Mouse (Mus musculus): Measurements from ENCODE around the gene Ocm. TPM values are rescaled to one million over a fixed set of nuclear protein-coding genes. Genes with fewer than 3 reads are reported as not detected.
"Not testable (repeated sequence)": the region's sequence is repeated elsewhere in the genome, so short reads cannot be mapped to it uniquely, and the experiment has no call there.

Gene Ocm
- not detected for total RNA-seq (2021)

DNA sequence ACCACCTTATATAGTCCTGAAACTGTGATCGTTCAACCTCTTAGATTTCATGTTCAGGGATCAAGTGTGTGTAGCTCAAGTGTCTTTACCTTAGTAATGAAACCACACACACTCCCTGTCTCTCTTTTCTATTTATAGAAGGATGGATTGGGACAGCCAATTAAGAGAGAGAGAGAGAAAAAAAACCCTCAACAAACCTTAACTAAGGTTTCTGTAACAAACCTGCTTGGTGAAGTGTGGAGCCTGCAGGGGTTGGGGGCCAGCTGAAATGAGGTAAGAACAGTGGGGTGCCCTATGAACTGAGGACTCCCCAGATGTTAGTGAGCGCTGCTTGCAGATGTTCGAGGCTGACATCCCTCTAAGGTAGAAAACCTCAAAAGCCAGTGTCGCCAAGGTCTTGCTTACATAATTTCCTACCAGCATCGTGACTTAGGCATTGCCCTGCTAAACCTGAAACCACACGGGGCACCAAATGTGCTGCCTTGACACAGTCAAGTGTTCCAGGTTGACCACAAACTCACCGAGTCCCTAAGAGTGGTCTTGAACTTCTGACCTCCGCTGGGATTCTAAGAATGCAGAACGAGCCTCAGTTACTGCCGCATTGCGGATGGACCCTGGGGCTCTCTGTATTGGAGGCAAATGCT is at the start of gene Ocm:
TSS of gene Ocm (minus strand) at position 51 of the 644 bp plus-strand sequence.
- DNase-seq (ENCODE audit: extremely low spot score in 1 of 2, low spot score in 1 of 2), result no peak

DNA sequence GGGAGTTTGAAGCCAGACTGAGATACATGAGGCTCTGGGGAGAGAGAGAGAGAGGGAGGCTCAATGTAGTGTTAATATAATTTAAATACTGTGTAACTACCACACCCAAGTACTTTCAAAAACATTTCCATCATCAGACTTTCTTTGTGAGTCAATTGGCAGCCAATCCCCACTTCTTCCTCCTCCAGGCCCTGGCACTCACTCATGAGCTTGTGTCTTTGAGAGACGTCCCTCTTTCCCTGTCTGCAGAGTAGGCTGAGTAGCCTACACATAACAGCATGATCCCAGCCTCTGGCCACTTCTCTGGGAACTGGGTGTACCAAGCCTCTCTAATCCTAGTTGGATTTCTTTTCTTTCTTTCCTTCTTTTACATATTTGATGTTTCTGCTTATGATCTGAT is 44.8 kb upstream of the Ocm start:
- DNase-seq (ENCODE audit: extremely low spot score in 1 of 2, low spot score in 1 of 2), result no peak

DNA sequence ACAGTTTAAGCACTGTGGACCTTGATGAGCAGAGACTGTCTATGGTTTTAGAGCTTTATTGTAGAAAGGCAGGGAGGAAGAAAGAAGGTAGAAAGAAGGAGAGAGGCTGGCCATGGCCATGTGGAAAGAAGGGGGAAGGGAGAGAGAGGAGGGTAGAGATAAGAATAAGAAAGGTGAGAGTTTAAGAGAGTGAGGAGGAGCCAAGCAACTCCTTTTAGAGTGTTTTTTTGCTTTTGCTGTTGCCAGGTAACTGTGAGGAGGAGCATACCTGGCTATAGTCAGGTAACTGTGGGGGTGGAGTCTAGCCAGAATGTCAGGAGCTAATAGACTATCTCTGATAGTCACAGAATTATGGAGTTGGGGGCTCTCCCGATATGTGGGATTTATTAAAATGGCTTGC is 43.6 kb upstream of the Ocm start:
- DNase-seq (ENCODE audit: extremely low spot score in 1 of 2, low spot score in 1 of 2), result no peak

DNA sequence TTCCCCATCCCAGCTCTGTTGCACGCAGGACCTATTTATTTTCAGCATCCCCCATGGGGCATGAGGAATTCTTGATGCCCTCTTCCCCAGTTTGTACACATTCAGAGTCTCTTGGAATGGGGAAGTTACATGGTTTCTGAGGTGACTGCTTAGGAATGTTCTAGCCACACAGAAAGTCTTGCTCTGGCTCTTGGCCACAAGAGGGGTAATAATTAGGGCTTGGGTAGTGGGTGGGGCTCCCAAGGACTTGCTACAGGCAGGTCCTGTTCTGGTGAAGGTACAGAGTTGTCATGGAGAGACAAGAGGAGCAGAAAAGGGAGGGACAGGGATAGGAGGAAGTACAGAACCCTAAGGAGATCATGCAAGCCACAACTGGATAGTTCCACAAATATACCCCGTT is 39.6 kb upstream of the Ocm start:
- no peak for DNase-seq (ENCODE audit: extremely low spot score in 1 of 2, low spot score in 1 of 2)

DNA sequence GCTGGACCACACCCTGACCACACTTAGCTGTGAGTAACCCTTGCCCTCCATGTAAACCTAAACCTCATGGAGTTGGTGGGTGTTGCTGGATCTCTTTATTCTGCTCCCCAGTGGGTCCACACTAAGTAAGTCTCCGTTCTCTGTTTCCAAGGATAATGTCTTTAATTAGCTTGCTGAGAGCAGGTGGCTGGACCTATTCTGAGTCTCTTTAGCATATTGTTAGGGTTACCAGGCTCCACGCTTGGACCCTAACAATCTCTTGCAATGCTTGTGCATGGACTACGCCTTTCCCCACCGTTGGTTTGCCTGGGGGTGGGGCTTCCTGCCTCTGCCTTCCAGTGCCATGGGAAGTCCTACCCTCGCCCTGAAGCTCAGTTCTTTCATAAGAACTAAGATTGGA is 37.6 kb upstream of the Ocm start:
- no peak for DNase-seq (ENCODE audit: extremely low spot score in 1 of 2, low spot score in 1 of 2)

DNA sequence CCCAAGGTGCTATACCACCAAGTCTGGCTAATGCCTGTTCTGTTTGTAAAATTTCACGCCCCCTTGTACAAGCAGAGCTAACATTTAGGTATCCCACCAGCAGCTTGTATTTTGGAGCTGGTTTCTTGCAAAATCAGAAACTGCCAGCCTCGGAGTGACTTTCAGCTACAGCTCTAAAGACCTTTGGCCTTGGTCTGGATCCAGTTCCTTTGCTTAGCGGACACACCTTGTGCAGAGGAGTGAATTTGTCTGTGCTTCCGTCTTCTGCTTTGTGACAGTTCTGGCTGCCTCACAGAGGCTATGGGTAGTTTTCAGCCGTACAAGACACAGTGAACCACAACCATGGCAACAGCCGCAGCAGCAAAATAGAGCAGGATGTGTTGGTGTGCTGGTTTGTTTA is 27.9 kb upstream of the Ocm start:
- no peak for DNase-seq (ENCODE audit: extremely low spot score in 1 of 2, low spot score in 1 of 2)

DNA sequence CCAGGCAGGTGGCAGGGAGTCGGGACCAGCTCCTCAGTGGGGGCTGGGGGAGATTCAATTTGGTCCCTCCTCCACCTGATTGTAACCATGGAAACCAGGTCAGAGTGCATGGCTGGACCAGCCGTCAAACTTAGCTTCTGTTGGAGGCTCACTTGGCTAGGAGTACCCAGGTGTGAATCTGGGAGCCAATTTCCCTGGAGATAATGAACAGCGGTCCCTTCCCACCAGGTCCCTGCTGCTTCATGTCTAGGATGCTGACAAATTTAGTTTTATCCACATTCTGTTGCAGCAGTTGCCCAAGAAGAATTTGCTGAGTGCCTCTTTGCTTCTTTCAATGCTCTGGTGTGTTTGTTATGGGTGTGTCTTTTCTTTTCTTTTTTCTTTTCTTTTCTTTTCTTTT is 27.0 kb upstream of the Ocm start:
- no peak for DNase-seq (ENCODE audit: extremely low spot score in 1 of 2, low spot score in 1 of 2)

DNA sequence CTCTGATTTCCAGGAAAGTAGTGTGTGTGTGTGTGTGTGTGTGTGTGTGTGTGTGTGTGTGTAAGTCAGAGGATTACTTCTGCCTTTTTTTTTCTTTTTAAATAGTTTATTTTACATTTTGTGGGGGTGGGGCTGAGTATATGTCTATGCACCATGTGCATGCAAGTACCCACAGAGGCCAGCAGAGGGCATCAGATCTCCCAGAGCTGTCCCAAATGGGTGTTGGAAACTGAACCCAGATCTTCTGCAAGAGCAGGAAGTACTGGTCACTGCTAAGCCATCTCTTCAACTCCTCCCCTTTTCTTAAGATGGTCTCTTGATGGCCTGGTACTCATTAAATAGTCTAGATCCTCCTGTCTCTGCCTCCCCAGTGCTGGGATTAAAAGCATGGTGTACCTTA is 24.8 kb upstream of the Ocm start:
- DNase-seq (ENCODE audit: extremely low spot score in 1 of 2, low spot score in 1 of 2), result no peak

DNA sequence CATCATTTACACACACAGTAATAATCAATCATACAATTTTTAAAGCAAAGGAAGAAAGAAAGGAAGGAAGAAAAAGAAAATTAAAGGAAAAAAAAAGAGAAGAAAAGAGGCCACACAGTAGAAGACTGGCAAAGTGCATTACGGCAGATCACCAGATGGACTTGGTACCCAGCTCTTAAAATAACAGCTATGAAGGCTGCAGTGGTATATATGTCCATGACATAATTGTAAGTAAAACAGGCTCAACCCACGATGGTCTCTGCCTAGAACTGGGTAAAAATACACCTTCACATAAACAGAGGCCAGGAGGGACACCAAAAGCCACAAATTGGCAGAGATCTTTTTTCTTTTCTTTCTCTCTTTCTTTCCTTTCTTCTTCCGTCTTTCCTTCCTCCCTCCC is 23.4 kb upstream of the Ocm start:
- DNase-seq (ENCODE audit: extremely low spot score in 1 of 2, low spot score in 1 of 2), result no peak

DNA sequence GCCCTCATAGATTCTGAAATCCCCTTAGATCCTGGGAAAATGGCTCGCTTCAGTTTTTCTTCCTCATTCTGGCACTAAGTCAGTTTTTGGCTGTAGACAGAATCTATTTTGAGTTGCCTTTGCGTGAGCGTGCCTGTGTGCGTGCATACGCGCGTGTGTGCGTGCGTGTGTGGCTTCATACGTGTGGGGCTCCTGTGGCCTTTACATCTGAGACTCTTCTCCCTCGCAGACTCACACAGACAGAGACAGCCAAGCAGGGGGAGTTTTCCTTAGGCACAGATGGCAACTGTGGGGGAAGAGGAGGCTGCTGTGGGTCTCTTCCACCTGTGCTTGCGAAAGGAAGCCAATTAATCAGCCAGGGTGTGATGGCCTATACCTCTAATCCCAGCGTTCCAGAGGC is 20.9 kb upstream of the Ocm start:
- DNase-seq (ENCODE audit: extremely low spot score in 1 of 2, low spot score in 1 of 2), result peak in 1 of 2 experiments; percentile 27

DNA sequence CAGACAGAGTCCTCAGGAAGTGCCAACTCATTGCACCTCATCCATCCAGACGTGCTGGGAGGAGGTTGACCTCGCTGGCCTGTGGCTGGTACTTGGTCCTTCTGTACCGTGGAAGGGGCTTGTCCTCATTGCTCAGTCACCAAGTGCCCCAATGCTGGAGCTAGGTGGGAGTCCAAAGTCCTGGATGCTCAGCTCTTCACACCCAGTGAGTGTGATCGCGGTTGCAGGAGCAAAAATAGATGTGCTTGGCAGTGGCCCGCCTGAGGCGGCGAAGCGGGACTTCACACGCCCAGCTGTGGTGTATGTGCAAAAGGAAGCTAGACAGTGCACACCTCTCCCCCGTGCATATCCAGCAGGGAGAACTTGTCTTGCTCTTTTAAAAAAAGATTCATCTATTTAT is 16.7 kb upstream of the Ocm start:
- no peak for DNase-seq (ENCODE audit: extremely low spot score in 1 of 2, low spot score in 1 of 2)

DNA sequence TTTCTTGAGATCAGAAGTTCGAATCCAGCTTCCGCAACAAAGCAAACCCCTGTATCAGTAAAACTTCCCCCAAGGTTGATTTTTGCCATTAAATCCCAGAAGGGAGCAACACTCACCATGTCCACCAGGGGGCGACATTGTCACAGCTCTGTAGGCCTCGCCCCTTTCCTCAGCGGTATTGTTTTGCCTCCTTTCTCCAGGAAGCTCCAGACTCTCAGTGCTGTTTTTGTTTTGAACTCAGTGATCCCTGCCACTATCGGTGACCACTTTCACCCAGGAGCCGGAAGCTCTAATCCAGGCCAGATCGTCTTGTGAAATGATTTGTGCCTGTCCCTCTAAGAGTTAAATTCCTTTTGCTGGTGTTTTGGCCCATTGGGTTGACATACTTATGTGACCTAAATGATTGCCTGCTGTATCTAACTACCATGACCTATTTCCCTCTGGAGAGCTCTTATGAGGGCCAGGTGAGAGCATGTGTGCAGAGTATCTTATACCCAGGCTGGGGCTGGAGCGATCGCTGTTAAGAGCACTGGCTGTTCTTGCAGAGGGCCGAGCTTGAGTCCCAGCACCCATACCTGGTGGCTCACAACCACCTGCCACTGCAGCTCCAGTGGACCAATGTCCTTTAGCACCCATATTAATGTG is 14.4 kb upstream of the Ocm start:
- DNase-seq (ENCODE audit: extremely low spot score in 1 of 2, low spot score in 1 of 2), result peak; percentile 71 to 86

DNA sequence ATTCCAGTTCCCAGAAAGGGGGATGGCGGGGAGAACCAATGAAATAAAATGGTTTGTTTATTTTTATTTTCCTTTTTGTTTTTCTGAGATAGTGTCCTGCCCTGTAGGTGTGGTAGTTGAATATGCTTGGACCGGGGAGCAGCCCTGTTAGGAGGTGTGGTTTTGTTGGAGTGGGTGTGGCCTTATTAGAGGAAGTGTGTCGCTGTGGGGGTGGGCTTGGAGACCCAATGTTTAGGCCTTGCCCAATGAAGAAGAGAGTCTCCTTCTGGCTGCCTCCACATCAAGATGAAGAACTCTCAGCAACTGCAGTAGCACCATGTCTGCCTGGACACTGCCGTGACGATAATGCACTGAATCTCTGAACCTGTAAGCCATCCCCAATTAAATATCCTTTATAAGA is 13.4 kb upstream of the Ocm start:
- DNase-seq (ENCODE audit: extremely low spot score in 1 of 2, low spot score in 1 of 2), result no peak

DNA sequence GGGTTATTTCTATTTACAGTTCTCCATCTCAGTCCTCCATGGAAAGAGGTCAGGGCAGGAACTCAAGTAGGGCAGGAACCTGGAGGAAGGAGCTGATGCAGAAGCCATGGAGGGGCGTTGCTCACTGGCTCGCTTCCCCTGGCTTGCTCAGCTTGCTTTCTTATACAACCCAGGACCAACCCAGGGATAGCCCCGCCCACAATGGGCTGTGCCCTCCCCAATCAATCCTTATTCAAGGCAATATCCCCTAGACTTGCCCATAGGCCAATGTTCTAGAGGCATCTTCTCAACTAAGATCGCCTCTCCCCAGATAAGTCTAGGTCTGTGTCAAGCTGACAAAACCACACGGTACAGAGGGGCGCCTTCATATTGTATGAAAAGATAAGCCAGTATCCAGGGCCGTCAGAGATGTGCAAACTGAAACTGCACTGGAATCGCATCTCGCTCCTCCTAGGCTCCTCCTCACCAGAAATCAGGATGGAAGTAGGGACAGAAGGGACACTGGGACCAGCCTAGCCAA is 12.7 kb upstream of the Ocm start:
- DNase-seq (ENCODE audit: extremely low spot score in 1 of 2, low spot score in 1 of 2), result no peak

DNA sequence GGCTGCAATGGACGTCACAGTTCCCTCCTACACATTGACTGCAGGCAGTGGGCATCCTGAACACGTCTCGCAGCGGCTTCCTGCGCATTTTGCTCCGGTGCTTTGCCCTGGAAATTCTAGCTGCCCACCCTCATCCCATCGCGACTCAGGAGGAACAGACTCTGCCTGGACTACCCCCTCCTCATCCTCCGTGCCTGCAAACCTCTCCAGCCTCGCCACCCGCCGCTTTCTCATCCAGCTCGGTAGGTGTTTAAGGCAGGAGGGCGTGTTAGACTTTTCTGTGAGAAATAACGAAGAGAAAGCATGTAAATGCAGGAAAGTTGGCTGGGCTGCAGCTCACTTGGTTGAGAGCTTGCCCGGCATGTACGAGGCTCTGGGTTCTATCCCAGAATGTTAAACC is 10.5 kb upstream of the Ocm start:
- DNase-seq (ENCODE audit: extremely low spot score in 1 of 2, low spot score in 1 of 2), result no peak

DNA sequence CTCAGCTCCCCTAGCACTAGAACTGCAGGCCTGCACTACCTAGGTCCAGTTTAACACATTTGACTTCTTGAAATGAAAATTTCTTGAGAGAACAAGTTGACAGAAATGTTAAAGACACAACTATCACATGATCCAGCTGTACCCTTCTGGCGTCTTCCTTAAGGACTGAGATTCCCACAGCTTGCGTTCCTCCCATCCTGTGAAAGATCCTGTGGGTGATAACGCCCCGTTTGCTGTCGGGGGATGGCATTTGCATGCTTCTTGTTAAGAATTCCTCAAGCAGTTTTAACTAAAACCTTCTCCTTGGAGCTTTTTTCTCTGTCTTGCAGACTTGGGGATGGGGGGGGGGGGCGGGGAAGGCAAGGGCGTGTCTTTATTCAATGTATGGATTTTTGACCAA is 8.1 kb upstream of the Ocm start:
- no peak for DNase-seq (ENCODE audit: extremely low spot score in 1 of 2, low spot score in 1 of 2)

DNA sequence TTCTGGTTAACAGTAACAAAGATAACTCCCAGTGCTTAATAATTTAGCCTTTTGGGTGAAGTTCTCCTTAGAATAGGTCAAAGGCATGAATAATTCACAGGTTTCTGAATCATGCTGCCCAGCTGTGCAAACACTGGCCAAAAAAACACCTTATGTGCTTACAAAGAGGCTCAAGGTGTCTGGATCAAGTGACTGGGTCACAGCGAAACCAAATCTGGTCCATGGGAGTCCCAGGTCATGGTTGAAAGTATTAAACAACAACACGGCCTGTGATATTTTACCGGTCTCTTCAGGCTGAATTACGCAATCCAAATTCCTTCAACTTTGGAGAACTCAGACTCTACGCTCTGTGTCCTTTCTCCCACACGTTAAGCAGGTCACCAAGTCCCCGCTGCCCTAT is 6.0 kb upstream of the Ocm start:
- DNase-seq (ENCODE audit: extremely low spot score in 1 of 2, low spot score in 1 of 2), result no peak

DNA sequence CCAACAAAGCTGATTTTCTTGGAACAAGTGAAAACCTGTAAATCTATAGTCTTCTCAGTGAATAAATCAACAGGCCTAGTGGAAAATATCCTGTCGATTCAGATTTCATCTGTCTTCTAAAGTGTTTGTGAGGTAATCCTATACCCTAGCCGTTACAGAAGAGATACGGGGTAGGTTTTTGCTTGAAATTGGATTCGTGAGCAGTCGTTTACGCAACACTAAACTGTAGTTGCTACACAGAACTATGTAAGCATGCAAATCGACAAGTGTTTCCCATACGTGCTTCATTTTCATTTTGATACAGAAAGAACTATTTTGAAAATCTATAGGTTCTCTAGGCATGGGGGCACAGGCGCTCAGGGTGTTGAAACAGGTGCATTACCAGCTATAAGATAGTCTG is 10.6 kb downstream of the Ocm start:
- DNase-seq (ENCODE audit: extremely low spot score in 1 of 2, low spot score in 1 of 2), result no peak

DNA sequence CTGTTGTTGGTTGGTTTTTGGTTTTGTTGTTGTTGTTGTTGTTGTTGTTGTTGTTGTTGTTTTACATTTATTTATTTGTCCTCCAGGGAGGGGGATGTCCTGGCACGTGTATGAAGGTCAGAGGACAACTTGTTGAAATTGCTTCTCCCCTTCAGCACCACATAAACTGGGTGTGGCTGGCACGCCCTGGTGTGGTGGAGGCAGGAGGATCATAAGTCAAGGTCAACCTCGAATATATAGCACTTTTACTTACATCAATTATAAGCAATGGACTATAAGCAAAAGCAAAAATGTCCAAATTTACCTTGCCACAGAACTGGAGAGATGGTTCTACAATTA is 11.2 kb downstream of the Ocm start:
- no peak for DNase-seq (ENCODE audit: extremely low spot score in 1 of 2, low spot score in 1 of 2)

DNA sequence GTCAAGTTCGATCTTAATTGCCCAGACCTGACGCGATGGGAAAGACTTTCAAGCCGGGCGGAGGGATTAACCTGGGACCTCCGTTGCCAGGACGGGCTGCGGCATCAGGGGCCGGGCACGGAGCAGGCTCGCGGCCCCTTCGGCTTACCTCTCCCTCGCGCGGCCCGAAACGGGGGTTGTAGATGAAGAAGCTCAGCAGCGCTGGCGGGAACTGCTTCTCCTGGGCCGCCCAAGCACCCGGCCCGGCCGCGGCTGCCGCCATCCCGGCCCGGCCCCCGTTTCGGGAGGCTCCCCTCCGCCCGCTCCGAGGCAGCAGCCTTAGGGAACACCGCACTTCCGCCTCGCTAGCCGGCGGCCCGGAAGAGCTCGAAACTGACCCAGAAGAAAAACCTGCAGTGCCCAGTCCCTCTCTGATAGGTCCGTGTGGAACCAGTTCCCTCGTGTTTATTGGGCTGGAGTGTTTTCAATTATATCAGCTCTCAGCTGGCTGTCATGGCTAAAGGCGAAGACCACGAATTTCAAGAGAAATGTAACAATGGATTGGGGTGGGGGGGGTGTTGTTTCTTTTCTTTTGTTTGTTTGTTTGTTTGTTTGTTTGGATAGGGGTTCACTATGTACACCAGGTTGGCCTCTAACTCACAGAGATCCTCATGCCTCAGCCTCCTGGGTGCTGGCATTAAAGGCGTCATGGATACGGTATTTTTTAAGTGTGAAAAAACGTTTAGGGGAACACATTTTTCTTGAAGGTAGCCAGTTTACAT is 11.7 kb downstream of the Ocm start, which contains the start of gene Ccz1:
TSS of gene Ccz1 (minus strand) at position 327 of the 761 bp plus-strand sequence.
- DNase-seq (ENCODE audit: extremely low spot score in 1 of 2, low spot score in 1 of 2), result peak; percentile 58 to 61

DNA sequence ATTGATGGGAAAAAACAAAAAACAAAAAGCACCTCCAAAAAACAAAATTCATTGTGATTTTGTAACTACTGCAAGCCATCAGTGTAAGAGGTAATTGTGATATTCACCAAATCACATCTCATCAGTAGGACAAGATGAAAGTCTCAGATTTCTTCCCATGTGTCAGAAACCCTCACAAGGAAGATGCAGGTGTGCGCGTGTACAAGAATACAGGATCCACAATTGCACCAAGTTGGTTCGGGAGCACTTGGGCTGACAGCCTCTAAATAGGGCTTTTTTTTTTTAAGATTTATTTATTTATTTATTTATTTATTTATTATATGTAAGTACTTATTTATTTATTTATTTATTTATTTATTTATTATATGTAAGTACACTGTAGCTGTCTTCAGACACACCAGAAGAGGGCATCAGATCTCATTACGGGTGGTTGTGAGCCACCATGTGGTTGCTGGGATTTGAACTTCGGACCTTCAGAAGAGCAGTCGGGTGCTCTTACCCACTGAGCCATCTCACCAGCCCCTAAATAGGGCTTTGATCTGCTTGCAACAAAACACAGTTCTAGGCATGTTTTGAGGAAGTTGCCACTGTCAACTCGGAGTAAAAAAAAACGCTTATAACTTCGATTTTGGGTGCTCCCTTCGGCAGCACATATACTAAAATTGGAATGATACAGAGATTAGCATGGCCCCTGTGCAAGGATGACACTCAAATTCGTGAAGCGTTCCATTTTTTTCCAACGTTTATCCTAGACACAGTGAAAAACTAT is 12.9 kb downstream of the Ocm start:
- DNase-seq (ENCODE audit: extremely low spot score in 1 of 2, low spot score in 1 of 2), result not testable (repeated sequence)
